Mouse (Mus musculus) bone marrow macrophage, adult 2 months (primary cell): ENCODE results near the gene Abca1.

Experiments
- CTCF ChIP-seq: IDR thresholded peaks from 2 replicates; pipeline ENCODE4 v1.5.1; 2012; ENCODE audit warnings: low read depth, mild to moderate bottlenecking, low read length, moderate library complexity
- POLR2A ChIP-seq: IDR thresholded peaks from 2 replicates; pipeline ENCODE4 v1.6.1; 2012; ENCODE audit warnings: mild to moderate bottlenecking, low read depth, low read length, borderline replicate concordance

GRCm38 (mm10) chr4:53081851-53082250 lies 77.8 kb downstream of the Abca1 start:
- TF ChIP-seq CTCF (no peak), POLR2A (no peak)
